Mouse (Mus musculus): Measurements from ENCODE around the gene Dnajb6.

GRCm38 (mm10) chr5:29816523-29817242, 81.2 kb downstream of the Dnajb6 start:
- TF ChIP-seq CTCF (conservative IDR thresholded peaks at IDR 0.05; ENCODE audit: insufficient read depth, insufficient read length, low read depth, low read length) (no peak), POLR2A (IDR thresholded peaks at IDR 0.05; ENCODE audit: low read depth, low read length) (no peak)
